Mouse (Mus musculus) thymus, adult 2 months (tissue): ENCODE results near the gene Gm17651. TPM values are rescaled to one million over a fixed set of nuclear protein-coding genes. Genes with fewer than 3 reads are reported as not detected.

Experiments
- DNase-seq: peaks from one replicate; pipeline ENCODE4 v3.0.0; 2021
- H3K27ac ChIP-seq: fragments of 200-500 bp; 2 replicates; pipeline ENCODE4 v1.5.1; 2012; ENCODE audit warnings: low read length, control low read depth; ENCODE audit not compliant: control insufficient read depth, insufficient read depth
- H3K27me3 ChIP-seq: fragments of 200-500 bp; 2 replicates; pipeline ENCODE4 v1.6.1; 2012; ENCODE audit warnings: mild to moderate bottlenecking, low read length, moderate library complexity, mixed read lengths; ENCODE audit not compliant: control insufficient read depth, insufficient read depth
- H3K36me3 ChIP-seq: fragments of 200-500 bp; 2 replicates; pipeline ENCODE4 v1.6.1; 2012; ENCODE audit warnings: mild to moderate bottlenecking, low read length, moderate library complexity; ENCODE audit not compliant: control insufficient read depth, insufficient read depth
- H3K4me1 ChIP-seq: fragments of 200-500 bp; replicated peaks from 2 replicates; pipeline ENCODE4 v1.6.1; 2012; ENCODE audit warnings: low read length; ENCODE audit not compliant: control insufficient read depth, insufficient read depth
- H3K4me3 ChIP-seq: fragments of 200-500 bp; 2 replicates; pipeline ENCODE4 v1.5.1; 2012; ENCODE audit warnings: mild to moderate bottlenecking, low read length, control low read depth, moderate library complexity; ENCODE audit not compliant: control insufficient read depth, insufficient read depth
- CTCF ChIP-seq: fragments of 200-500 bp; IDR thresholded peaks from 2 replicates; pipeline ENCODE4 v1.5.1; 2012; ENCODE audit warnings: mild to moderate bottlenecking, control low read depth, low read length, moderate library complexity, borderline replicate concordance; ENCODE audit not compliant: control insufficient read depth, poor library complexity, insufficient read depth; ENCODE audit errors: extremely low read depth
- POLR2A ChIP-seq: fragments of 200-500 bp; IDR thresholded peaks from 2 replicates; pipeline ENCODE4 v1.6.1; 2012; ENCODE audit warnings: mild to moderate bottlenecking, low read length, control low read depth, moderate library complexity; ENCODE audit not compliant: control insufficient read depth, poor library complexity, insufficient read depth; ENCODE audit errors: extremely low read depth
- WGBS: fragments of 180-500 bp; shearing (Covaris S2); methylation state at CpG from one replicate; pipeline ENCODE4 v1.1.7; 2018; 5-methylcytosine and 5-hydroxymethylcytosine counted together
- polyA plus RNA-seq: library from polyadenylated mRNA; depleted of rRNA; stranded (reverse); fragments of >200 nt; gene quantifications from 2 replicates; pipeline ENCODE4 v1.2.3, GENCODE M21; 2012

The Gm17651 gene
- polyA plus RNA-seq, 1 experiment = not detected

DNA sequence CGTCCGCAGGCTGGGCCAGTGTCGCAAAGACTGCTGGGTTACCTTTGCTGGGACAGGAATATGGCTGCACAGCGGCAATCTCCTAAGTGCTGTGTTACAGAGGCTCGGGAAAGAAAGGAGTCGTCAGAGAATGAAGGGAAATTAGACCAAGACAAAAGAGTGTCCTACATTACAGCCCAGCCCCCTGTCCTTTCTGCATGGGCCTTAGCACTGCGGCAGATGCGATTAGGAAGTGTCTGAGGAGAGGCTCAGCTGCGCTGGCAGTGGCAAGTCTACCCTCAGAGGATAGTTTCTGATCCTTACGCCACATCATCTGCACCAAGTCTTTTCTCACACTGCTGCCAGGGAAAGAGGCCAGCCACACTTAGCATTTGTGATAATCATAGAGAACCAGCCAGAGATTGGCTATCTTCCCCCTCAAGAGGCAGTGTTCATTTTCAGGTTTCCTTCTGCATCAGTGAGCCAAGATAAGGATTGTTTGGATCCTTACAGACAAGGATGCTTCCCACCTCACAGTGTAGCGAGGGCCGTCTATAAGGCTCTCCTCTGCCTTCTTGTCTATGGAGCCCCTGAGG lies 17.0 kb upstream of the Gm17651 start:
- no peak for DNase-seq
- no peak for TF ChIP-seq CTCF
- H3K4me1 ChIP-seq = no peaks in the 10 kb centered on the region
- WGBS = 95% methylated on average over 12 of the region's 12 CpGs
- no peaks in the 10 kb centered on the region for H3K27me3 ChIP-seq
- no peak overlapping the region for H3K27ac ChIP-seq
- H3K36me3 ChIP-seq = no peaks in the 10 kb centered on the region
- no peak overlapping the region for H3K4me3 ChIP-seq

GRCm38 (mm10) chr3:97690590-97690989 lies 16.1 kb upstream of the Gm17651 start:
- Histone ChIP-seq H3K27me3 (no peaks in the 10 kb centered on the region), H3K36me3 (no peaks in the 10 kb centered on the region), H3K27ac (no peak overlapping the region), H3K4me1 (no peaks in the 10 kb centered on the region), H3K4me3 (no peak overlapping the region)
- DNase-seq = no peak
- no peak for TF ChIP-seq POLR2A
- TF ChIP-seq CTCF = no peak
- 93% methylated on average over 7 of the region's 7 CpGs for whole genome bisulfite sequencing

- H3K4me1 ChIP-seq = no peaks in the 10 kb centered on the region
- H3K27me3 ChIP-seq = no peaks in the 10 kb centered on the region
- WGBS = 68% methylated on average over 2 of the region's 2 CpGs
- no peak for DNase-seq
- no peak overlapping the region for H3K4me3 ChIP-seq
- no peak overlapping the region for H3K27ac ChIP-seq
- no peak for TF ChIP-seq CTCF
- no peak for TF ChIP-seq POLR2A
- H3K36me3 ChIP-seq = no peaks in the 10 kb centered on the region
Measured at GRCm38 (mm10) chr3:97689289-97689688, 14.8 kb upstream of the Gm17651 start.

DNA sequence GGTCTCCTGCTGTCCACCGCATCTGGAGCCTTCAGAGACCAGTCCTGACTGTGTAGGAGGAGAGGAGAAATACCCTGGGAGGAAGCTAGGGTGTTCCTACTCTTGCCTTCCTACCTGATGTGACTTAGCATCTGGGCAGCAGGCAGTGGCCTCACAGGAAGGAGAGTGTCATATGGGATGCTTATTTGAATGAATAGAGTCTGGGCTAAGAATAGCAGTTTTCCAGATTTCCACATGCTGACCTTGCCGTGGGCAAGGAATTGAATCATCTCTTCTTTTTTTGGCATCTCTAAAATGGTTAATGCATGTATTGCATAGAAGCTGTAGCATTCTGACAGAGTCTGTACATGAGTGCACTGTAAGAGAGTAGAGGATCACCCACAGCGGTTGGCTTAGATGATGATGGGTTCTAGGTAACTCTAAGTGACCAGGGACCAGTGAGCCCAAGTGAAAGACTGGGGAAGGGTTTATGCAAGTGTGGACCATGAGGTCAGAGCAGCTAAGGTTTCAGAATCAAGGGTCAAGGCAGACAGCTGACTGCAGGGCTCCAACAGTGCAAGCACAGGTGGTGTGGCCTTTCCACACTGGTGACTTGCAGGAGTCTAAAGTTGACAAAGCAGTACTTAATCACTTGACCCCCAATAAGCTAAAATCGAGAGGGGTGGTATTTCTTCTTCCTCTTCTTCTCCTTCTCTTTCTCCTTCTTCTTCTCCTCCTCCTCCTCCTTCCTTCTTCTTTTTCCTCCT lies 12.1 kb upstream of the Gm17651 start:
- H3K27ac ChIP-seq = no peak overlapping the region
- H3K4me1 ChIP-seq = peaks cover 3% of the 10 kb centered on the region
- TF ChIP-seq POLR2A = no peak
- no peak for TF ChIP-seq CTCF
- H3K4me3 ChIP-seq = no peak overlapping the region
- no peaks in the 10 kb centered on the region for H3K27me3 ChIP-seq
- no peak for DNase-seq
- 76% methylated on average over 4 of the region's 4 CpGs for WGBS
- H3K36me3 ChIP-seq = no peaks in the 10 kb centered on the region

GRCm38 (mm10) chr3:97683560-97684195 lies 9.2 kb upstream of the Gm17651 start:
- Histone ChIP-seq H3K4me1 (peaks cover 5% of the 10 kb centered on the region), H3K27ac (no peak overlapping the region), H3K4me3 (no peak overlapping the region), H3K36me3 (no peaks in the 10 kb centered on the region), H3K27me3 (no peaks in the 10 kb centered on the region)
- TF ChIP-seq POLR2A (no peak), CTCF (no peak)
- WGBS = 78% methylated on average over 16 of the region's 16 CpGs
- no peak for DNase-seq

DNA sequence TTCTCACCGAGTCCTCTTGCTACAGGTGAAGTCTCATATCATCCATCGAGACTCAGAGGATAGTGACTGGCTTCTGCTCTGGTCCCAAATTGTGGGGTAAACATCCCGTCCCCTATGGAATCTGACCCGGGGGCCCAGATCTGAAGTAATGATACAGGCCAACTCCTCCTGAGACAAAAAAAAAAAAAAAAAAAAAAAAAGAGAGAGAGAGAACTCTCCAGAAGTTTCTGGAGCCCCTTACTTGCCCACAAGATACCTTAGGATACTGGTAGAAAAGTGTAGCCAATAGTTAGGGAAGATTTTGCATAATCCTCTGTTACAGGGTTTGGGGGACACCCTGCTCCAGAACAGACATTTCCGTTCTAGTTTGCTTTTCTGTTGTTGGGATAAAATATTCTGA lies 8.1 kb upstream of the Gm17651 start:
- Histone ChIP-seq H3K36me3 (no peaks in the 10 kb centered on the region), H3K27me3 (no peaks in the 10 kb centered on the region), H3K4me1 (peaks cover 5% of the 10 kb centered on the region), H3K27ac (no peak overlapping the region), H3K4me3 (no peak overlapping the region)
- TF ChIP-seq CTCF (no peak), POLR2A (no peak)
- 48% methylated on average over 5 of the region's 5 CpGs for WGBS
- no peak for DNase-seq
